Mouse (Mus musculus) cerebellum, postnatal 25 days (tissue): ENCODE measurements around the gene 1700037H04Rik.
"Not testable (repeated sequence)": the region's sequence is repeated elsewhere in the genome, so short reads cannot be mapped to it uniquely, and the experiment has no call there.

Experiments
- DNase-seq, 2 experiments: peaks; one replicate each; pipeline ENCODE4 v3.0.0; 2021; ENCODE audit warnings: mixed read lengths in 2 of 2

The 1700037H04Rik gene

DNA sequence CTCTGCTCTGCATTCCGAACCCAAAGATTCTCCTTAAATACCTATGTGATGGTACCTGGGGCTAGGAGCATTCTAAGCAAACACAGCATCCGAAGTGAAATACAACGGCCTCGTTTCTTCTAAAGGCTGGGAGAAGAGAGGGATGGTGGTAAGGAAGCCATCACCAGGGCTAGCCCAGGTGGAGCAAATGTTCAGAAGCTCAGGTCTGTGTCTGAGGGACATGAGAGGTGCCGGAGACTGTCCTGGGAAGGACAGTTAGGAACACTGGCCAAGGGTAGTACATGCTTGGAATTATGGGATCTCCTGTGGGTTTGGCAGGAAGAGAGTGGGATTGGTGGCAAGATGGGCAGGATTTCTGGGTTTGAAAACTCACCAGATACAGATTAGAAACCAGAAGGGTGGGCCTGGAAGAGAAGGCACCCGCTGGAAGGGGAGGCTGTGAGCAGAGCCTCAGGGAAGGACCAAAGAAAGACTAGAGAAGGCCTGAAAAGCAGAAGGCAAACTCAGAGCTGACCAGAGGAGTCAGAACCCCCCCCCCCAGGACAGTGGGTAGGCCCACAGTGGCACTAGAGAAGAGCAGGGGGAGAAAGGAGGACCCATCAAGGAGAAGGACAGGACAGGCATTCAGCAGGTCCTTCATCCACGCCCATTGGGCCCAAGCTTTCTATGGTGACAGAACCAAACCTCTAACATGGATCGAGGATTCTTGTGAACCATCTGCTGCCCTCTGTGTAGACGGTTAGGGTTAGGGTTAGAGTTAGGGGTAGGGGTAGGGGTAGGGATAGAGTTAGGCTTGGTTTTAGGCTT lies 34.5 kb downstream of the 1700037H04Rik start:
- DNase-seq: no peak

DNA sequence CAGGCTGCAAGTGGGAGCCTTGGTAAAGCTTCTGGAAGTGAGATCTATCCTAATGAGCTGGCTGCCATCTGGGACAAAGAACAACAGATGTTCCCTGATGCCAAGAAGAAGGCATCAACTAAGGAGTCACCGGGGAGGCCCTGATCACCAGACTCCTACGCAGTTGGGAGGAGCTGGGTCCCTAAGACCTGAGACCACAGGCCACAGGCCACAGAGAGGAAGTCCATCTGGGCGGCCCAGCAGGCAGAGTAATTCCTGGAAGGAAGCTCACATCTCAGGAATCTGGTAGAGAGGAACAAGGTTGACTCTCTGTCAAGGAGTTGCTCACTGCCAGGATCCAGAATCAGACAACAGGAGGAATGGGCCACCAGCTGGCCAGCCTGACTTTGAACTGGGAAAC lies 35.7 kb downstream of the 1700037H04Rik start:
- DNase-seq: no peak

DNA sequence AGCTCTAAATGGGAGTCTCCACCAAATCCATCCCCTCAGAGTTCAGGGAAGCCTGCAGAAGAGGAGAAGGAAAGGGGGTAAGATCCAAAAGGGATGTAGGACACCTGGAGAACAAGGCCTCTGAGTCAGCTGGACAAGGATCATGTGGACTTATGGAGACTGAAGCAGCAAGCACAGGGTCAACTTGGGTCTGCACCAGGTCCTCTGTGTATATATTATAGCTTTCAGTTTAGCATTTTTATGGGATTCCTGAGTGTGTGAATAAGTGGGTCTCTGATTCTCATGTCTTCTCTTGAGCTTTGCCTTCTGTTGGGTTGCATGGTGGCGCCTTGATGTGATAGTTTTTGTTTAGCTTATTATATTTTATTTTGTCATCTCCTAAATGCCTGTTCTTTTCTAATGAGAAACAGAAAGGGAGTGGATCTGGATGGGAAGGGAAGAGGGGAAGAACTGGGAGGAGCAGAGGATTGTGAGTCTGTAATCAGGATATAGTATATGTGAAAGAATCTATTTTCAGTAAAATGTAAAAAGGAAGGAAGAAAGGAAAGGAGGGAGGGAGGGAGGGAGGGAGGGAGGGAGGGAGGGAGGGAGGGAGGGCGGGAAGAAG lies 40.8 kb downstream of the 1700037H04Rik start:
- DNase-seq: no peak

- DNase-seq: no peak
Observed at GRCm38 (mm10) chr2:131105989-131106388, 53.9 kb downstream of the 1700037H04Rik start.

DNA sequence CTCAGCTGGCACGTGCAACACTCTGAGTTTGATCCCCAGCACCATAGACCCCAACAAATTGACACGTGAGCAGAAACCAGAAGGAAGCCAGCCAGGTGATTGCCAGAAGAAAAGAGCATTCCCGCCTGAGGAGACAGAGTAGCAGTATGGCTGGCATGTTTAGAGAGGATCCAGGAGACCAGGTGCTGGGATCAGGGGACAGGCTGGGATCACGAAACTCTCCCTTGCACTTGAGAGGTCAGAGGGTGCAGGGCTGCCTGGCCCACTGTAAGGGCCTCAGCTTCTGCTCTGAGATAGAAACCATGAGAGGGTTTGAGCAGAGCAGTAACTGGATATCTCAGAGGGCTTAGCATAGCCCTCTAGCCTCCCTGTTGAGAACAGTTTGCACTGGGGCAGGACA lies 54.8 kb downstream of the 1700037H04Rik start:
- DNase-seq: not testable (repeated sequence)

DNA sequence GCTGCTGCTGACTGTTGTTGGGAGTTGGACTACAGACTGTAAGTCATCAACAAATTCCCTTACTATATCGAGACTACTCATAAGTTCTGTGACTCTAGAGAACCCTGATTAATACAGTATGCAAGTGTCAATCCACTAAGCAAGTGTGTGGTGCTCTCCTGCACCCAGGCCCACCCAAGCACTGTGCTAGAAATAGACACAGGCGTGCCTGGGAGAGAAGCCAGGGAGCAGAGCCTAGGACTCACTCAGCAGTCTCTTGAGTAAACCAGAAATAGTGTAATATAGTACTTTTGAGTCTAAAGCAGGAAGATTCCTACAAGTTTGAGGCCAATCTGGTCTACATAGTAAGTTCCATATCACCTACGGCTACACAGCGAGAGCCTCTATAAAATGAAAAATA lies 55.9 kb downstream of the 1700037H04Rik start:
- no peak for DNase-seq

- DNase-seq: no peak
Observed at GRCm38 (mm10) chr2:131101530-131101929, 58.4 kb downstream of the 1700037H04Rik start.

- no peak for DNase-seq
Observed at GRCm38 (mm10) chr2:131097087-131097486, 62.8 kb downstream of the 1700037H04Rik start.
